Mouse (Mus musculus) cerebellum, adult (tissue): ENCODE measurements around the gene Bco1.

Source experiments
- ATAC-seq: cut with Nextera tagmentation; 2 replicates; pipeline ENCODE4 v1.9.2; 2017; ENCODE audit warnings: mild to moderate bottlenecking, moderate library complexity, mixed read lengths; ENCODE audit not compliant: insufficient number of reproducible peaks, low FRiP score, low TSS enrichment

The Bco1 gene

GRCm38 (mm10) chr8:117095647-117096046 is at the start of gene Bco1:
Bco1 (plus strand) TSS chr8:117095854.
- no peak for ATAC-seq

GRCm38 (mm10) chr8:117049444-117049843 is 46.2 kb upstream of the Bco1 start:
- ATAC-seq = no peak

- ATAC-seq = no peak
These were observed 44.9 kb upstream of the Bco1 start for GRCm38 (mm10) chr8:117050763-117051162.

DNA sequence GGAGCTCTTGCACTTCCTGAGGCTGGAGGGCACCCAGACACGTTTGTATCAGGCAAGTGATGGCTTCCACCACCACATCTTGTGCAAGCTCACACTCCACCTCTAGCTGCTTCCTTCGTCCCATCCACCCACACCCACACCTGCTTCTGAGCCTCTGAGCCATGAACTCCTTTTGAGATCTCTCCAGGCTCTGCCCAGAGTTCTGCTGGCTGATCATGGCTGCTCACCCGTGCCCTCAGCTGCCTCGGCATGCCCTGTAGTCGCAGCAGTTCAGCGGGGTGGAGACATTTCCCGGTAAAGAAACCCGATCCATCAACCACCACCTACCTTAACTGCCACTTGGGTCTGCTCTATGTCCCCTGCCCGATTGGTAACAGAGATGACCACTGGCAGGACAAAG is 44.3 kb upstream of the Bco1 start:
- ATAC-seq = no peak

DNA sequence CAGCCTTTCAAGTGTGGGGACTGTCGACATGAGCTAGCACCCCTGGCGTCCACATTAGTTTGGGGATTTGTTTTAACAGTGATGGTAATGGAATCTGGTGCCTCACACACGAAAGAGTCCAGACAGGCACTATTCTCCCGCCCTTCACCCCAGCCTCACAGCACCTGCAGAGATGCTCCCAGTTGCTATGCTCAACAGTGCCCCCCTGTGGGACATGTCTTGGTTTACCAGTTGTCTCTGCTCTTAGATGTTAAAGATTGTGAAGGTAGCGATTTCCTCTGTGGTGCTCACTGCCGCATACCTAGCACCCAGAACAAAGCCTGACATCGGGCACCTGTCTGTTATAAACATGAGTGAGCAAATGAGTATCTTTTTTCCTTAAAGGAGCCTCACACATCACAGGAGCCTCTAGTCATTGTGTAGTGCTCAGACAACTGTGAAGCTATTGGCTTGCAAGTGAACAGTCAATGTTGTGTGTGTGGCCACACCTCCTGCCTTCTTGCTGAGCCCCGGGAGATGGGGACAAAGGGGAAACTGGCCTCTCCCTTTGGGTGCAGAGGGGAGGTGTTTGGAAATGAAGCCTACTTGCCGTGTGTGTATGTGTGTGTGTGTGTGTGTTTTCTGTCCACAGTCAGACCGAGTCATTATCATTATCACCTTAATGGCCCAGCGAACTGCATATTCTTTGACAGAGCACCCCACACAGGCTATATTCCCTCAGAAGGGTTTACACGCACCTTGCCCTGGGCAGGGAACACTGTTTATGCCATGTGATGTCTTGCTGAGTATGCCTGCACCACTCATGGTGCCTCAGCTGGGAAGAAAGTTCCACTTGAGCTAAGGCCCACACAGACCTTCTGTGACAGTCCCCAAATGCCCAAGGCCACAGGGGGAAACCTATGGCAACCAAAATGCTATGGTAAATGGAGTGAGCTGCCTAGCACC is 42.2 kb upstream of the Bco1 start:
- no peak for ATAC-seq

GRCm38 (mm10) chr8:117054146-117054545 is 41.5 kb upstream of the Bco1 start:
- ATAC-seq = no peak

- ATAC-seq = no peak
These were observed 40.6 kb upstream of the Bco1 start for GRCm38 (mm10) chr8:117055097-117055496.

GRCm38 (mm10) chr8:117059021-117059420 is 36.6 kb upstream of the Bco1 start:
- ATAC-seq = no peak

GRCm38 (mm10) chr8:117060306-117060705 is 35.3 kb upstream of the Bco1 start:
- no peak for ATAC-seq

DNA sequence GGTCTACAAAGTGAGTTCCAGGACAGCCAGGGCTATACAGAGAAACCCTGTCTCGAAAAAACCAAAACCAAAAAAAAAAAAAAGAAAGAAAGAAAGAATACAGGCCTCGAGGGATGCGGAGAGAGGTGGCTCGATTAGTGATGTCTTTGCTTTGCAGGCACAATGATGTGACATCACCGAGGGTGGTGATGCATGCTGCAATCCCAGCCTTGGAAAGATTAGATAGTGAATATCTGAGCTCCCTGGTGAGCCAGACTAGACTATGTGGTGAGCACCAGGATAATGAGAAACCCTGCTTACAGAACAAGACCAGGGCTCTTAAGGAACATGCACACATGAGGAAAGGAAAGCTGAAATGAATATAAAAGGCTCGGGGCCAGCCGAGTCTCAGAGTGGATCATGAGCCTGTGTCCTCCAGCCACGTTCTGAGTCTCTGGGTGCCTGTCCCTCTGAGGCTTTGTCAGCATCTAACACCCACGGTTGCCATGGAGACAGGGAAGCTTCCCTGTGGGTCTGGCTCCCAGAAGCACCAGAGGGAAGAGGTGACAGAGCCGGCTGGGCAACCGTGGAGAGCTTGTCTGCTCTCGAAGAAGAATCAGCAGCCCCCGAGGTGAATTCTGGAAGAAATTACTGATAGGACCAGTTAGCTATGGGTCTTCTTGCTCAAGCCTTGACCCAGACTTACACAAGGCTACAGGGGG is 34.3 kb upstream of the Bco1 start:
- ATAC-seq = no peak

DNA sequence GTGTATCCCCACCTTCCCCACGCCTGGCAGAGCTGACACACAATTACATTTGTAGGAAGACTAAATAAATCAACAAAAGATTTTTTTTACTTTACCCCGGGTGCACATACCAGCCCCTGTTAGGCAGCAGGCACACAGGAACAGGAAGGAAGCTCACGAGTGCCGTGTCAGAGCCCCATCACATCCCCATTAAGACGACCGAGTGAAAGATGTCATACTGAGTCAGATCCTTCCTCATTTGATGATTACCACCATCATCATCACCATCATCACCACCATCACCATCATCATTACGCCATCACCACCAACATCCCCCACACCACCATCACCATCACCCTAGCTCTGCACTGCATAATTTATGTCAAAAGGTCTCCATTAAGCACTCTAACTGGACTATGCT is 28.7 kb upstream of the Bco1 start:
- ATAC-seq = no peak

DNA sequence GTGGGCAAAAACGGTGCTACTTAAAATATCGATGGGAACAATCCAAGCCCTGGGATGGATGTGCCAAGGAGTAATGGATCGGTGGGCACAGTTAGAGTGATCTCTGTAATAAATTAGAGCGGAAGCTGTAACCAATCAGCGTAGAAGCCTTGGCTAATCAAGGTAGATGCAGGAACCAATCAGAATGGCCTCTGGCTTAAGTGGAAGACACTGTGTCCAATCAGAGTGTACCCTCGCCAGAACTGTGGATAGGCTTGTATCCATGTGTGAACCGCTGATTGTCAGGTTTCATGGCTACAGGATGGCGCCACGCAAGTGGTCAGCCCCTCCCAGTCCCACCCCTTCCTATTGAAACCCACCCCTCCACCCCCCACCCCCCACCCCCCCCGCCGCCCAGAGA is 28.3 kb upstream of the Bco1 start:
- ATAC-seq = no peak

DNA sequence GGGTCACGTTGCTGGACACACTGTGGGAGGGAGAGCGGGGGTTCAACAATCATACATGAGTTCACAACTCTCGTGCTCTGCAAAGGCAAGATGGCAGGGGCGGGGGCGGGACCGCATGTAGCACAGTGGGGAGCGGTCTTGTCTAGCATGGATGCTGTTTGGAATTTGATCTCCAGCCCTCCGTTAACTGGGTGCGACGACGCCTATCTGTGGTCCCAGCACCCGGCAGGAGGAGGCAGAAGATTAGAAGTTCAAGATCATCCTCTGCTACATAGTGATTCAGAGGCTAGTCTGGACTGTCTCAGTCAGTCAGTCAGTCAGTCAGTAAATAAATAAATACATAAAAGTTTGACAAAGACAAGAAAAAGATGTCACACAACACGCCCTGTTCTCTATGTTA is 27.4 kb upstream of the Bco1 start:
- ATAC-seq = no peak

DNA sequence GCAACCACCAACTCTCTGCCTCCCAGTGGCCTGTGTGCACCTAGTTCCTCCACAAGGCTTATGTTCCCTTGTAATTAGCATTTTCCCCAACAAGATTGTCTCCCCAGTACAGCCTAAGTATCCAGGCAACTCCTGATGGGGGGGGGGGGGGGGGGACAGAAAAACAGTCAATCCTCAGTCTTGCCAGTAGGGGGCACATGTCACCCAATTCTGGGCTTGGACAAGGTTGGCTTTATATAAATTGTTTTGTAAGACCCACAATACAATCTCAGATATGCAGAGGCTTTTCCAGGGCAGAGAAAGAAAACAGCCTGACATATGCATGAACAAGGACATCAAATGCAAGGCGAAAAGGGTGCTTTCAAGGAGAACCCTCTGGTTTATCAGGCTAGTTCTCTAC is 25.9 kb upstream of the Bco1 start:
- no peak for ATAC-seq

DNA sequence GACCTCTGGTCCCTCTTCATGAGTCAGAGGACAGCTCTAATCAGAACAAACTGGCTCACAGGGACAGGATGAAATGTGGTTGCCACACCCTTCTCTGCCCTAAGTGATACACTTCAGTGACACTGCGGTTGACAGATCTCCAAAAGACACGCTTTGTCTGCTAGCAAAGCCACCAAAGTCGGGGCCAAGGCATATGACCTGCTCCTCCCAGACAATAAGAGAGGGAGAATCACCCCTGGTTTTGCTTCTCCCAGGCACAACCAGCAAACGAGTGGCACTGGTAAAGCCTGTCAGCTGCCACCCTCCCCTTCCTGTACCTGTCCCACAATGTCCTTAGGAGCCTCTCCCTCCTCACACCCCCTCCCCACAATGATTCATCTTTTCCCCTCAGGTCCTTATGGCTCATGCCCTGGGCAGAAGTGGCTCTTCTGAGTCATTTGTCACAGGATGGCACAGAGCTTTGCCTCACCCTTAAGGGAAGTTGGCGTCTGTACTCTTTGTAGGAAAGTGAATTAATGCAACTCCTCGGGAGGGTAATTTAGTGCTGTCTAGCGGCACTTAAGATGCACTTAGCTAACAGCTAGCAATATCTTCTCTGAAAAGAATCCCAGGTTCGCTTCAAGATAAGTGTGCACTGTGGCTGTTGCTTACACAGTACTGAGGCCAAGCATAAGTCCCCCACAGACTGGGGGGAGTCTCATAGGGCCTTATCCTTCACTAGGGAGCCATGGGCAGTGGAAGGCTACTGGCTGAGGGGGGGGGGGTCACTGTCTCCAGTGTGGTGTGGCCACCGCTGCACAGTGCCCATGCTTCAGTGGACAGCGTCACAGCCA is 21.1 kb upstream of the Bco1 start:
- no peak for ATAC-seq

DNA sequence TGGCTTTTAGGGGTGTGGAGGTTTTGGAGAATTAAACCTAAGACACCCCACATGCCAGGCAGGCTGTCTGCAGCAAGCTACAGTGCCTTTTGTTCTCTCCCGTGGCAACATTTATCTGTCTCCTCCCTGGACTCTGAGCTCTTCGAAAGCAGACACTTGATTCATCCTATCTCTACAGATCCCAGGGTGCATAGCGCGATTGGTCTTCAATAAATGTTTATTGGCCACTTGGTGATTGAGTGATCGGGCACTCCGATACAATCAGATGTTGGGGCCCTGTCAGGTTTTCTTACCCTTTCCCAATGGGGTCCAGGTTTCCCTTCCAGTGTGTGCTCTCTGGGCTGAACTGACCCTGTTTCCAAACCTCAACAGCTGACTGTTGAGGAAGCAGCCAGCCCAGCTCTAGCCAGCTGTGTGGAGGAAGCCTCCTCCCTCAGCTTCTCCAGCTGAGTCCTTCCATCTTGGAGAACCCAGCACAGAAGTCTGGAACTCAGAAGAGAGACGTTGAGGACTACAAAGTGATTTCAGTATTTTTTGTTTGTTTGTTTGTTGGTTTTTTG is 17.2 kb upstream of the Bco1 start:
- no peak for ATAC-seq

- no peak for ATAC-seq
These were observed 16.0 kb upstream of the Bco1 start for GRCm38 (mm10) chr8:117079652-117080051.

DNA sequence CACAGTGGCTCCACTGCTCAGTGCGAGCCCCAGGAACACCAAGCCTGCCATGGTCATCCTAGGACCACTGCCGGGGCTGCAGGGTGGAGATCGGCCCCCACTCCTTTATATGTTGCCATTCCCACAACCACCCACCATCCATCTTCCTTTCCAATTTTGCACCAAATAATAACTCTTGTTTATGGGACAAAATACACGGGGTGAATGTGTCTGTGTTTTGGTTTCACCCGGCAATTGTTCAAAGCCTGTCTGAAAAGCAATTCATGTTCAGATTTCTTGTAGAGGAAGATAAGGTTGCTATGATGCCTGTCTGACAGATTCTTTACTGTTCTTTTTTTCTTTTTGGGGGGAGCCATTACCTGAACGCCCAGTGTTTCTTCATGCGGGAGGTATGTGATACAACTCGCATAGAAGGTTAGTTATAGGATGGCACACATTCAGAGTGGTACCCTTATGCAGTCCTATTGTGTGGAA is 13.2 kb upstream of the Bco1 start, which contains the start of gene Pkd1l2:
Gene Pkd1l2 (minus strand): TSS at position 51 of the 474 bp plus-strand sequence.
- ATAC-seq = no peak

DNA sequence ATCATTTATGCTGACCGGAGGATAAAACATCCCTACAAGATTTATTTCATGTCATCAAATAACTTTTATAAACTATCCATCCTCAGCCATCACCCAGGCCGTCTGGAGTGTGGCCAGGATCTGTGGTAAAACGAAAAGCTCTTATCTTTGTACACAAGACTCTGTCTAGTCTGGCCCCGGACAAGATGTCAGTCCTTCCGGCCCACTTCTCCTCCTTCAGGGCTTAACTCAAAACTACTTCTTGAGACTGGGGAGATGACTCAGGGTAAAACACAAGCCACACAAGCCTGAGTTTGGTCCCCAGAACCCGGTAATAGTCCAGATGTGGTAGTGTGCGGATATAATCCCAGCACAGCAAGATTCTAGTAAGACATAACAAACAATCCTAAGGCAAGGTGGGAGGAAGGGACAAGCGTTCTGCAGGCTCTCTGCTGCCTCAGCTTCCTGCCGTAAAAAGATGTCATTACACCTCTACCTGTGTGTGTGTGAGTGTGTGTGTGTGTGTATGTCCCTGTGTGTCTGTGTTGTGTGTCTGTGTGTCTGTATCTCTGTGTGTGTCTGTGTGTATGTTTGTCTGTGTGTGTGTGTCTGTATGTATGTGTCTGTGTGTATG is 12.6 kb upstream of the Bco1 start:
- no peak for ATAC-seq

DNA sequence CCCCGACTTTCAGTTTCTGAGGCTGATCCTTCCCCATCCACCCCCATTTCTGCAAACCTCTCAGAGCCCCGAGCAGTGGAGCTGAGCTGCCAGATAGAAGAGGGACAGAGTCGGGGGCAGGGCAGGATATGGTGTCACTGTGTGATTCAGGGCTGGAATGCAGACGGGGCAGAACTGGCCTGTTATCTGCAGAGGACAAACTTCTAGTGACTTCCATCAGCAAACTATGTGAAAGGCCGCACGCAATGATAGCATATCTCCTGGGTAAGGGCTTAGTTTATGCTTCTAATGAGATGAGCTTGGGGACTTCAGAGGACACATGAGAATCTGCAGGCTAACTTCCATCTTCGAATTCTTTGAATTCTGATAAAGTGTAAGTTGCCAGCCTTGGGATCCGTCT is 10.1 kb upstream of the Bco1 start:
- ATAC-seq = no peak
